Mouse (Mus musculus) small intestine, adult 2 months (tissue): ENCODE data around the gene Pkn1.

Experiments
- CTCF ChIP-seq: fragments of 200-500 bp; IDR thresholded peaks from 2 replicates; pipeline ENCODE4 v1.5.1; 2012; ENCODE audit warnings: low read depth, mild to moderate bottlenecking, control low read depth, inconsistent platforms, low read length, moderate library complexity, mixed read lengths; ENCODE audit not compliant: insufficient replicate concordance, insufficient read length; ENCODE audit errors: extremely low read depth
- POLR2A ChIP-seq: fragments of 200-500 bp; IDR thresholded peaks from 2 replicates; pipeline ENCODE4 v1.6.1; 2012; ENCODE audit warnings: low read depth, mild to moderate bottlenecking, control low read depth, inconsistent platforms, low read length, moderate library complexity

DNA sequence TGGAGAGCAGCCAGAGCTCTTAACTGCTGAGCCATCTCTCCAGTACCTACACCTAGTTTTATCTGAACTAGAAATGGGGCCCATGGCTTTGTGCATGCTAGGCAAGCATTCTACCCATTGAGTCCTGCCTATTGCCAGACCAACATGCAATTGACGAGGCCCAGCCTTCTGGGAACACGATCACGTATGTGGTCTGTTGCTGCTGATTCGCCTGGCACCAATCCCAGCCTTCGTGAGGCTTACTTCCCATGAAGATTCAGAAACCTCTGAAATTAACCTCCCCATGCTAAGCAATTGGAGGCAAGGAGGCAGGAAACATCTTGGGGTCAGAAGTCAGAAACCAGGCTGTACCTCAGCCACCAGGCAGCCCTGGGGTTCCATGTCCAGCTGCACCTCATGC lies 18.4 kb downstream of the Pkn1 start:
- no peak for TF ChIP-seq CTCF
- TF ChIP-seq POLR2A: no peak
